Mouse (Mus musculus) layer of hippocampus, adult 11-12 months (tissue): Measurements from ENCODE around the gene Snx1.

ENCODE experiments used
- DNase-seq: peaks from one replicate; pipeline ENCODE4 v3.0.0; 2022; ENCODE audit warnings: low spot score

Gene Snx1

GRCm38 (mm10) chr9:66049931-66050601 lies 76.3 kb downstream of the Snx1 start:
- no peak for DNase-seq

- DNase-seq, result no peak
These were observed 83.1 kb downstream of the Snx1 start for GRCm38 (mm10) chr9:66043241-66043640.

- no peak for DNase-seq
These were observed 84.1 kb downstream of the Snx1 start for GRCm38 (mm10) chr9:66042331-66042730.

- no peak for DNase-seq
These were observed 85.6 kb downstream of the Snx1 start for GRCm38 (mm10) chr9:66040801-66041200.

GRCm38 (mm10) chr9:66039290-66039689 lies 87.1 kb downstream of the Snx1 start:
- DNase-seq, result no peak

- no peak for DNase-seq
These were observed 87.8 kb downstream of the Snx1 start for GRCm38 (mm10) chr9:66038581-66038980.
